Mouse (Mus musculus): Measurements from ENCODE around the gene Naa50.

Gene Naa50

DNA sequence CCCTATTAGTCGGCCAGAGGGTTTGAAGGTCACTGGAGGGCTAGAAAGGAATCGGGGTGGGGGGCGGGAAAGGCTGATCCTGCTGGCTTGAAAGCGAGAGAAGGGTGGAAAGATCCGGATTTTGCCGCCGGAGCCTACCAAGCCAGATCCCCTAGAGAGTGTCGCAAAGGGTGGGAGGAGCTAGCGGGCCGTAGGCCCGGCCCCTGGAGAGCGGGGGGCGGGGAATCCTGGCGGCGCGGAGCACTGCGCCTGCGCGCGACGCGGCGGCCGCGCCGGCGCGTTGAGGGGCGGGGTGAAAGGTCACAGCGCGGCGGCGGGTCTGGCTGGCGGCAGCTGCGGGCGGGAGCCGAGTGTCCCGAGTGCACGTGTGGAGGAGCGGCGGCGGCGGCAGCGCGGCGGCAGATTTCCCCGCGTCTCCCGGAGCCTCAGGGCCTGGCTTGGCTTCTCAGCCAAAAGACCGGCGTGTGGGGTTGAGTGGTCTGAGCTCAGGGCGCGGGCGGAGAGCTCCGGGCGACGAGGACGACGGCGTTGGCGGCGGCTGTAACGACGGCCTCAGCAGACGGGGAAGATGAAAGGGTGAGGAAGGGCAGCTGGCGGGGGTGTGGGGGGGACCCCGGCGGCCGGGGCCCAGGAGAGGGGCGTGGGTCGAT, at the start of gene Naa50, which contains the start of gene Atp6v1a:
Gene Naa50 (plus strand): TSS at position 295 of the 650 bp plus-strand sequence.
Gene Atp6v1a (minus strand): TSS at position 170 of the 650 bp plus-strand sequence.
- DNase-seq (ENCODE audit: low read depth, low spot score), result peak; percentile 94

DNA sequence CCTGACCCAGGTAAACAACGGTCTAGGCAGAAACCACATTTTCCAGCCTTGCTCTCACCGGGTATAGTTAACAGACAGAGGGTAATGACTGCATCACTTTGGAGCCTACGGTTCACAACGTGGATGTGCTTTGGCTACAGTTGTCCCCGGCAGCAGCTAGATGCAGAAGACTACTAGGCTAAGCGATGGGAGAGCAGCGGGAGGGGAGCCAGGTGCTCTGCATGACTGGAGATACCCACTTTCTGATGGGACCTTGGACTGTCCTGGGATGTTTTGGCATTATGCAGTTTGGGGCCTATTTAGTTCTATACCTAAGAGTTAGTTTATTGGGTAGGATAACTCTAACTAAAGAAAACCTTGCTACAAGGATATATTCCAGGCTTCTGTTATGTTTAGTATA, 40.3 kb upstream of the Naa50 start:
- DNase-seq (ENCODE audit: low read depth, low spot score), result no peak

DNA sequence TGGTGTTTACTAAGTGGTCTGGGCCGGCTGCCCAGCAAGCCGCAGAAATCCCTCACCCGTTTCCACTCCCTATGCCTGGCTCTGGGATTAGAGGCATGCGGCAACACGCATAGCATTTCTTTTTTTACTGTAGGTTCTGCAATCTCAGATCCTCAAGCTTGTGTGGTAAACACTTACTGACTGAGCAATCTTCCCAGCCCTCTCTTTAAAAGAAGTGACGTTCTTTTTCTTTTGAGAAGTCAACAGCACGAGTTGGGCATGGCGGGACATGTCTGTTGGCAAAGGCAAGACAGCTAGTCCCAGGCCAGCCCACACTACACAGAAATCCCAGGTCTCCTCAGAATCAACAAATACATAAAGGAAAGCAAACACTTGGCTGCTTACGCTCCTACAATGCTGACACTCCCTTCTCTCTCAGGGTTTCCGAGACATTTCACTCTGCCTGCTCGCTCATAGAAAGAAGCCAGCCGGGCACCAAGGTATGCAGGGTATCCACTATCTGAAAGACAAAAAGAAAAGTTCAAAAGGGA, 38.4 kb upstream of the Naa50 start:
- no peak for DNase-seq (ENCODE audit: low read depth, low spot score)

DNA sequence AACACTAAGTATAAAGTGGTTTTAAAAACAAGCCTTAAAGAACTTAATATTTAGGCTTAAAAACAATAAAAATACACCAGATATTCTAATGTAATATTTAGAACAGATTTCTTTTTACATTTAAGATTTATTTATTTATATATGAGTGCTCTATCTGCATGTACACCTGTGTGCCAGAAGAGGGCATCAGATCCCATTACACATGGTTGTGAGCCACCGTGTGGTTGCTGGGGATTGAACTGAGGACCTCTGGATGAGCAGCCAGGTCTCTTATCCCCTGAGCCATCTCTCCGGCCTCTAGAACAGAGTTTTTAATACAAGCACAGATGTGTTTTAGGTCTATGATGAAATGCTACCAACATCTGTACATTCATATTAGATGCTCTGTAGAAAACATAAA, 36.7 kb upstream of the Naa50 start:
- no peak for DNase-seq (ENCODE audit: low read depth, low spot score)

DNA sequence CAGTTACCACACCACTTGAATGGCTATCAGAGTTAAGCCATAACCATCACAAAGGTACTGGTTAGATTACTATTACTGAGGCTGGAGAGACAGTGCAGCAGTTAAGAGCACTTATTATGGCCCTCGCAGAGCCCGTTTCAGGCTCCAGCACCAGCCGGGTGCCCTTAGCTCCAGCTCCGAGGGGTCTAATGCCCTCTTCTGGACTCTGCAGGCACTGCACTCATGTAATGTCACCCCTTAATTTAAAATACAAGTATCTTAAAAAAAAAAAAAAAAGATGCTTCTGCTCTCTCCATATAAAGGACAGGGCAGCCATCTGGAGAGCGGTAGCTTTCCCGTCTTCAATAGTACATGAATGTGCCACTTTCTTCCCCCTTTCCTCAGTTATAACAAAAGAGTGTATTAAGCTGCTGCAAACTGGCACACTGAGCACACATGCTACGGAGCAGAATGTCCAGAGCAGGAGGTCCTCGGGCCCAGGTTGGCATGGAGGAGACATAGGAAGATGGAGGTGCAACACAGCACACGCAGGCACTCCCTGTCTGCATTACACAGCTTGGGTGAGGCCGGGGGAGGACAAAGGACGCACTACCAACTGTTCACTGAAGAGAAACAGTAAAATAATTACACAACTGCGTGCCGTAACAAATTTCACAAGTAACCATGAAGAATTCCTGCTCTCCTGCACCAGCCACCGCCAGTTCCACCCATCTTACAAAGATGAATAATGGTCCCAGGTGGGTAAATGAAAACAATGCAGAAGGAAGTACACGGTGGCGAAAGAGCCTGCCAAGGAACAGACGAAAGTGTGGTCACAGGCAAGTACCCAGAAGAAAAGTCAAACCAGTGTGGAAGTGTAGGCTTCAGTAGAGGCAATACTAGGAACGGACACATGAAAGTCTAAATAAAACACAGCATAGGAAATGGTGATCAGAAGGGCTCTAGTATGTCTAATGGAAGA, 35.5 kb upstream of the Naa50 start:
- peak; percentile 12 for DNase-seq (ENCODE audit: low read depth, low spot score)

DNA sequence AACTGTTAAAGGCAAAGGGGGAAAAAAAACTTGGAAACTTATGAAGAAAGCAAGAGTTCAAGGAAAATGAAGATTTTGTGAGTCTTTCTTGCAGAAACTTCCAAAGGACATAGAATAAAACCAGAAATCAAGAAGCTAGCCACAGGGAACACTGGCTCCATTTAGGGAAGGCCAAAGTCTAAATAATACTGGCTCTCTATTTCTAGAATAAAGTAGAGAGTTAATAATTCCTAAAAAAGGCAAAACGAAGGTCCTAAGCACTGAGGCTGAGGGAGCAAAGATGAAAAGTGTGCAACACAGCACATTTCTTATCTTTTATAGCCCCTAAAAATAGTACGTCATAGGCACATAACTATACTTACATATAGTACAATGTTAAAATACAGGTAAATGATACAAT, 34.4 kb upstream of the Naa50 start:
- DNase-seq (ENCODE audit: low read depth, low spot score), result no peak

DNA sequence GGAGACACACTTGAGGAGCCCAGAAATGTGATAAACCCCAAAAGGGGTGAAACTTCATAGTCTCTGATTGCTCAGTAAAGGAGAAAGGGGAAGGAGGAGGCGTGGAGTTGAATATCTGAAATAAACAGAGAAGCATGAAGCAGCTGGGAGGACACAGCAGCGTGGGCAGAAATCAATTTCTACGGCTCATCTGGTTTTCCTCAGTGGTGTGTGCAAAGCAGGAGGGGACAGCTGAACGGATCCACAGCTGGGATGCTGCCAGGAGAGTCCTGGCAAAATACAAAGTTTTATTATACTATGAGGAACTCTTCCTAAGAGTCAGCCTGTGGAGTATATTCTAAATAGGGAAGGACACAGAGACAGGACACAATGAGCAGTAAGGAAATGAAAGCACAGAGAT, 30.6 kb upstream of the Naa50 start:
- DNase-seq (ENCODE audit: low read depth, low spot score), result no peak

DNA sequence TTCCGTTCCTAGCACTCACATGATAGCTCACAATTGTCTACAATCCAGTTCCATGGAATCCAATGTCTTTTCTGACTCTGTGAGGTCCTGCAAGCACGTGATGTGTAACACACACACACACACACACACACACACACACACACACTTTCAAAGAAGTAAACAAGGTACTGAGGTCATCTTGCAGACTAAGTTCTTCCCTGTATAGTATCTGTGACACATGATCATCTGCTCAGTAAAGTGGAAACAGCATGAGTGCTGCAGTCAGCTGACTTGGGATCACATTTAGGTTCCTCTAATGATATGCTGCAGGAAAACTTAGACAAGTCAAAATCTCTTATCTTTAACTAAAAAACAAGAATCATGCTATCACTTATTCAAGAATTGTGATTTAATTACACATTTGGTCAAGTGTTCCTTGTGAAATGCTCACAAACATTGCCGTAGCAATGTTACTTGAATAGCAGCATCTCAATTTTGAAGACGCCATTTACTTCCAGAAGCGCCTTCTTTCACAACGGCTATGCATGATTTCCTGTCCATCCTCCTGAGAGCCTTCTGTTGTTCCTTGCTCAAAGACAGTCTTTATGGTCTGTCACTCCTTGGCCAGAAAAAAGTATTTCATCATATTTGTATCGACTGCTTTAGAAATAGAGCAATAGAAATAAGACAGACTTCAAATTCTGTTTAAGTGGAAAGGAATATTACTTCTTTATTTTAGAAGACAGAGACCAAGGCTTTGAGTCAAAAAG, 19.7 kb upstream of the Naa50 start:
- DNase-seq (ENCODE audit: low read depth, low spot score), result no peak

DNA sequence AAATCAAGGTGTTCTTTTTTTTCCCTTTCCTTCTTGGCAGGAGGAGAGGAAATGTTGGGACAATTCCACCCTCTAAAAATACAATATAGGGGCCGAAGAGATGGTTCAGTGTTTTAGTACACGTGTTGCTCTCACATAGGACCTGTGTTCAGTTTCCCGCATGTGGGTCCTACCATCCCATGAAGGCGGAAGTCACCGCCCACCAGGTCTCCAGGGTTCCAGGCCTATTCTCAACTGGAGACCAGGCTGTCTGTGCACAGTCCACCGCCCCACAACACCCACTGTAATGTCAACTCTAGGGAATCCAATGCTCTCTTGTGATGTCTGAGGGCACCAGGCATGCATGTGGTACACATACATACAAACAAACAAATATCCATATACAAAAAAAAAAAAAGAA, 17.5 kb upstream of the Naa50 start:
- no peak for DNase-seq (ENCODE audit: low read depth, low spot score)

DNA sequence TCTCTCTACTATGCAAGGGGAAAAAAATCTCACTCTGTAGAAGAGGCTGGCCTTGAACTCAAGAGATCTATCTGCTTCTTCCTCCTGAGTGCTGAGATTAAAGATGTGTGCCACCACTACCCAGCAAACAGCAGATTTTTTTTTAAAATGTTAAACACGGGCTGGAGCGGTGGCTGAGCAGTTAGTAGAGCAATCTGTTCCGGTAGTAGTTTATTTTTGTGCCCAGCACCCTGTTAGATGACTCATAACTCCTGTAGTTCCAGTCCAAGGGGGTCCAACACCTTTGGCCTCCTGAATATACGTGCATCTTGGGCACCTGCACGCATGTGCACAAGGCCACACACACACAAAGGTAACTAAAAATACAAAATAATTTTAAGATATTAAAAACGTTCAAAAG, 17.1 kb upstream of the Naa50 start:
- no peak for DNase-seq (ENCODE audit: low read depth, low spot score)

DNA sequence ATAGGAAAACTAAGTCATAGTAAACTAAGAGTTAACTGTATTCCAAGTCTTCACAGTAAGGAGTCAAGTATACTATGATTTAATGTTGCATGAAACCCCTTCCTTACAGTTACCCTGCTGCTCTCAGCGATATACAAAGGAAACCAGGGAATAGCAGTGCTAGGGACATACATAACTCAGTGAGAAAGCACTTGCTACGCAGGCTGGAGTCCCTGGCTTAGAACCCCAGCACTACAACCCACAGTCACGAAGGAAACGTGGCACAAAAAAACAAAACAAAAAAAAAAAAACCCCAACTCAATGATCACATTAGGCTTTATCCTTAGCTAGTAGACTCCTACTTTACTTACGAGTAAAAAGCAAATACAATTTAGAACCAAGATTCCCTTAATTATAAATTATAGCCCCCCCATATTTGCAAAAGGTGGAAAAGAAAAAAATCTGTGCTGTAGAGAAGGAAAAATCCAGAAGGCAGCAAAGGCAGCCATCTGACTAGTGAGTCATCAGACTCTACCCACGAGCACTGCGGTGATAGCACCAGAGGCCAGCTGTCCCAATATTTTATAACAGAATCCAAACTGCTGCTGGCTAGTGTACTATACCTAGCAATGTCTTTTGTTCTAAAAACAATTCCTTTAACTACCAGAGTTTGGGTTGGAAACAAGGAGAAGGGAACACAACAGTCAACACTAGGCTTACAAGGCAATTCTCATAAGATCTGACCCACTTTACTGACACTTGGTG, 16.5 kb upstream of the Naa50 start:
- no peak for DNase-seq (ENCODE audit: low read depth, low spot score)

DNA sequence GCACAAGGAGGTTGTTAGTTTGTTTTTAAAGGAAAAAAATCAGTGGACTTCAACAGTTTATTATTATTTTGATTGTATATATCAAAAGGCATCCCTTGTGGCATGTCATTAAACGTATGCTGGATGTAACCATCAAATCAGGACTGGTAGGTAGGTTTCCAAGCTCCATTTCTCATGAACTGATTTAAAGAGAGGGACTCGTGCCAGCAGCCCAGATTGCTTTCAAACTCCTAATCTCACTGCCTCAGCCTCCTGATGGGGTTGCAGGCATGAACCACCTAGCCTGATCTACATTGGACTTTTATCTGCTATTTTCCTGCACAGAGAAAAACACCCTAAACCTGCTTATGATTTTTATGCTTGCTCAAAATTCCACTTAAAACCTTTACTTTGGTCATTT, 15.8 kb upstream of the Naa50 start:
- DNase-seq (ENCODE audit: low read depth, low spot score), result no peak

DNA sequence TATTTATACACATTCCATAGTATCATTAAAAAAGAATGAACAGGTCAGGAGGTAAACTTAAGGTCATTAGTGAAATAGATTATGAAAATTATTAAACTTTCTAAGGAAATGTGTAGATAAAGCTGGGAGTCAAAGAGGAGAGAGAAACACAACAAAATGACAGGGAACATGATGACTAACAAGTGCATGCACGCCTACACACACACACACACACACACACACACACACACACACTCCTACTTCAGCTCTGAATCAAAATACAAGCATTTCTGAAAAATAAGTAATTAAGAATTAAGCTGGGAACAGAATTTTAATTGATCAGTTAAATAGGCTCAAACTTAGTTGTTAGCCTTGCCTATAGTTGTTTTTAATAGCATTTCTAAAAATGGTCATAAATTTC, 14.9 kb upstream of the Naa50 start:
- no peak for DNase-seq (ENCODE audit: low read depth, low spot score)

DNA sequence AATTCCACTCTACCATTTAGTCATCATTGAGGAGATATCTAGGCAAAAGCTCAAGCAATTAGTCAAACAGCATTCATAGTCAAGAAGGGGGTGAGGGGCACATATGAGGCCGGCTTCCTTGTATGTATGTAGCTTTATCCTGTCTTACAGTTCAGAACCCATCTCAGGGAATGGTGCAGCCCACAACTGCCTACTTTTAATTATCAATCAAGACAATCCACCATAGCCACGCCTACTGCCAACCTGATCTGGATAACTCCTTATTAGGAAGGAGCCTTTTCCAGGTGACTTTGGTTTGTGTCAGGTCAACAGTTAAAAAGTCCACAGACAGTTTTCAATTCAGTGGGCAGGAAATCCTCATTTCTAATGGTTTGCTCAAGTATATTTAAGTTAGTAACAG, 14.2 kb upstream of the Naa50 start:
- DNase-seq (ENCODE audit: low read depth, low spot score), result no peak

DNA sequence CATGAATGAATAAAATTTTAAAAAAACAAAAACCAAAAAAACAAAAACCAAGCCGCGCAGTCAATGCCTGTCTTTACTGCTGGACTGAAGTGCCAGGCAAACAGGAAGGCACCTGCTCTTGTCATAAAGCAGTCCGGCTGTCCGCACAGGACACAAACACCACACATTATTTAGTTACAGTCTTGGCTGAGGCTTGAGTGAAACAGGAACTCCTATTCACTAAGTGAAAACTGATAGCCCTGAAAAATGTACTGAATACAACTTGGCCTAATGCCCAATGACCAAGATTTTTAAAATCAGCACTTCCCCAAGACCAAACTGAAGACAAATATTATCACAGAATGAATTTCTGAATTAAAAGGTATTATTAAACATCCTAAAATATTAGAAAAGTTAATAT, 13.2 kb upstream of the Naa50 start:
- no peak for DNase-seq (ENCODE audit: low read depth, low spot score)

DNA sequence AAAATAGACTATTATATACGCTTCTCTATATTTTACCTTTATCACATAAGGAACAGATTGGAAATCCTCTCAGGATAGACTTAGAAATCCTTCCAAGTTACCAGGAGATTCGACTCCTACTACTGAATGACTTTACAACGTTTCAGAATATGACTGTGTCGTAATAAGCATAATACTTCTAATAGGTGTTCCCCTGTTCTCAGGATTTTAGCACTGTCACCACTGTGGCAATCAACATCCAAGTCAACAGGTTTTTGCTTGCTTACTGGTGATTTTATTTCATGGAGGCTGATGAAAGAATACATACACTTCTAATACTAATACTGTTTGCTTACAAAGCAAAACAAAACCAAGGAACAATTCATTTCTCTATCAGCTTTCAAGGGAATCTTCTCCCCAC, 7.3 kb upstream of the Naa50 start:
- DNase-seq (ENCODE audit: low read depth, low spot score), result no peak

DNA sequence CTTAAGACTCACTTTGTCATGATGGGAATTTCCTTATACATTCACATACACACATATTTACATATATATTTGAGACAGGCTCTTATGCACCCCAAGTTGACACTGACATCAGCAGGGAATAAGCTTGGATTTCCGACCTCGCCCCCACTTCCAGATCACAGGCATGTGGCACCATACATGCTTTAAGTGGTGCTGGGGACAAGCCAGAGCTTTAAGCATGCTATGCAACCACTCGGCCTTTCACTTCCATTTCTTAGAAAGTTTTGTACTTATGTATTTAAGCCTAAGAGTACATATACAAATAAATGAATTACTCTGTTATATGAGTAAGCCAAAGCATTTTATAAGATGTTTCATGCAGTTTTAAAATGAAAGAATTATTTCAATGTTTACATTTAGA, 6.4 kb upstream of the Naa50 start:
- no peak for DNase-seq (ENCODE audit: low read depth, low spot score)

DNA sequence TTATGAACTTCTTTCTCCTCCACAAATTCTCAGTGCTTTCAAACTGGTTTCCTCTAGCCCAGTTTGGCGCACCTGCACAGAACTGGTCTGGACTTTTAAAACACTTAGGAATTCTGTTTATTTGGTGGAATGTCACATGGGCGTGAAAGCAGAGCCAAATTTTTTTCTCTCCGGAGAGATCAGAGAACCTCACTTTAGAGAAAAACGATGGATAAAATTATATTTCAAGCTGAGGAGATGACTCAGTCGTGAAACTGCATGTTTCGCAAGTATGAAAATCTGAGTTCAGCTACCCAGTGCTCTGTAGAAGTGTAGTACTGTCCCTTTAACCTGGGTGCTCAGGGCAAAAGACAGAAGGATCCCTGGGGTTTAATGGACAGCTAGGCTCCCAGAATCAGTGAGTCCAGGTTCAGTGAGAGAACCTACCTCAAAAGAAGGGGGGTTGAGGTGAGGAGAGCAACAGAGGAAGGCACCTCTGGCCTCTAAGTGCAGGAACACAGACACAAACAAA, 3.1 kb upstream of the Naa50 start:
- DNase-seq (ENCODE audit: low read depth, low spot score), result no peak

DNA sequence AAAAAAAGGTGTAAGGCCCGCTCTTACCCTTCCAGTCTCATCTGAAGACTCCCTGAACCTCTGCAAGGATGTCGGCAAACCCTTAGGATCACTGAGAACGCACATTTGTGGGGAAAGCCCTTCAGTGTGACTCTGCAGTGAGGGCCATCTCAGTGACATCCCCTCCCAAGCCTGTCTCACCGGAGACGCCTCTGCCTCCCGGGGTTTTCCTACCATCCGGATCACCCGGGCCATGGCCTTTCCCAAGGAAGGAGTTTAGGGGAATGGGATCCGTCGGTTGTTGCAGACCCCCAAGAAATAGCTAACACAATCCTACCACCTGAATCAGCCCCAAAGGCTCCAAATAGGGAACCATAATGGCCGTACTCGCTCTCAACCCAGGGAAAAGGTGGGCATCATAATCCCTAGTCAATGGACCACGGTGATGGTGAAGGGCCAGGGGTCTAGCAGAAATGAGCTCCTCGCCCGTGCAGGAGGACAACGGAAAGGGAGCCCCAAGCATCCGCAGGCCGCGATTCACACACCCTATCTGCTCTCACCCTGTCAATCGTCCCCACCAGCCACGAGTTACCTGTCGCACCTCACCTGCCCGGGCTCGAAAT, 1.2 kb upstream of the Naa50 start:
- peak; percentile 16 for DNase-seq (ENCODE audit: low read depth, low spot score)

DNA sequence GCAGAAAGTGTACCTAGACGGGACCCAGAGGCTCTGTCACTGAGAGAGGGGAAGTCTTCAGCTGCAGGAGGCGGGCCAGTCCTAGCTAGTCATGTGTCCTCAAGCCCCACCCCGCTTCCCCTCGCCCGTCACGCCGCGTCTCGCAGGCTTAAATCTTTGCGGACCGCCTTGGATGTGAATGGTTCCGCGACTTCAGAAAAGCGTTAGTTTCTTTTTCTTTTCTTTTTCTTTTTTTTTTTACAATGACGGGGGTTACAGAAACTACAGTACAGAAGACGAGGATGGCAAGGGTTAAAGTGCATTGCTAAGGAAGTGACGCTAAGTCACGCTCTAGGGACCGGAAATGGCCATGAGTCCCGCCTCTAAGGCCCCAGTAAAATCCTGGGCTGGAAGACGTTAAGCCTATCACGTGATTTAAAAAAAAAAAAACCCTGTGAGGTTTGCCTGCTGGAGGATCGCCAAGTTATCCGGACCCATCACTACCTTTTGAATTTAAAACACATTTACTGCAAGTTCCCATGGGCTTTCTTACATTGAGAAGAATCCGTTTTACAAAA, 573 bp upstream of the Naa50 start:
- peak; percentile 96 for DNase-seq (ENCODE audit: low read depth, low spot score)
